Mouse (Mus musculus): Measurements from ENCODE around the gene Gpr83.

Gene Gpr83

GRCm38 (mm10) chr9:14859868-14860639 is at the start of gene Gpr83:
Gene Gpr83 (plus strand): TSS chr9:14860210.
- DNase-seq (ENCODE audit: low read depth, low spot score): peak; percentile 74

- DNase-seq (ENCODE audit: low read depth, low spot score): no peak
Measured at GRCm38 (mm10) chr9:14821396-14821795, 38.6 kb upstream of the Gpr83 start.

- no peak for DNase-seq (ENCODE audit: low read depth, low spot score)
Measured at GRCm38 (mm10) chr9:14824840-14825239, 35.2 kb upstream of the Gpr83 start.

- no peak for DNase-seq (ENCODE audit: low read depth, low spot score)
Measured at GRCm38 (mm10) chr9:14827875-14828274, 32.1 kb upstream of the Gpr83 start.

- no peak for DNase-seq (ENCODE audit: low read depth, low spot score)
Measured at GRCm38 (mm10) chr9:14832046-14832445, 28.0 kb upstream of the Gpr83 start.

- no peak for DNase-seq (ENCODE audit: low read depth, low spot score)
Measured at GRCm38 (mm10) chr9:14835335-14836075, 24.5 kb upstream of the Gpr83 start.

GRCm38 (mm10) chr9:14839527-14839926 is 20.5 kb upstream of the Gpr83 start:
- DNase-seq (ENCODE audit: low read depth, low spot score): no peak

GRCm38 (mm10) chr9:14839970-14840369 is 20.0 kb upstream of the Gpr83 start:
- DNase-seq (ENCODE audit: low read depth, low spot score): no peak

GRCm38 (mm10) chr9:14841878-14842761 is 17.9 kb upstream of the Gpr83 start:
- DNase-seq (ENCODE audit: low read depth, low spot score): peak; percentile 32

- no peak for DNase-seq (ENCODE audit: low read depth, low spot score)
Measured at GRCm38 (mm10) chr9:14843311-14843857, 16.6 kb upstream of the Gpr83 start.

- DNase-seq (ENCODE audit: low read depth, low spot score): no peak
Measured at GRCm38 (mm10) chr9:14843901-14844300, 16.1 kb upstream of the Gpr83 start.

- DNase-seq (ENCODE audit: low read depth, low spot score): peak; percentile 87
Measured at GRCm38 (mm10) chr9:14846428-14846827, 13.6 kb upstream of the Gpr83 start.

GRCm38 (mm10) chr9:14848267-14848935 is 11.6 kb upstream of the Gpr83 start:
- DNase-seq (ENCODE audit: low read depth, low spot score): no peak

- peak; percentile 82 for DNase-seq (ENCODE audit: low read depth, low spot score)
Measured at GRCm38 (mm10) chr9:14854585-14854984, 5.4 kb upstream of the Gpr83 start.

GRCm38 (mm10) chr9:14856922-14857654 is 2.9 kb upstream of the Gpr83 start:
- DNase-seq (ENCODE audit: low read depth, low spot score): no peak

- no peak for DNase-seq (ENCODE audit: low read depth, low spot score)
Measured at GRCm38 (mm10) chr9:14858170-14858706, 1.8 kb upstream of the Gpr83 start.

- DNase-seq (ENCODE audit: low read depth, low spot score): peak; percentile 51
Measured at GRCm38 (mm10) chr9:14858782-14859181, 1.2 kb upstream of the Gpr83 start.

- no peak for DNase-seq (ENCODE audit: low read depth, low spot score)
Measured at GRCm38 (mm10) chr9:14863126-14863525, 3.1 kb downstream of the Gpr83 start.

GRCm38 (mm10) chr9:14864726-14865125 is 4.7 kb downstream of the Gpr83 start:
- no peak for DNase-seq (ENCODE audit: low read depth, low spot score)

GRCm38 (mm10) chr9:14866957-14867356 is 6.9 kb downstream of the Gpr83 start:
- DNase-seq (ENCODE audit: low read depth, low spot score): peak; percentile 67

Measured in ZHBTc4 (cell line).